Mouse (Mus musculus) stomach, postnatal 0 days (tissue): ENCODE measurements around the gene Klf12.

Source experiments
- CTCF ChIP-seq: IDR thresholded peaks from 2 replicates; pipeline ENCODE4 v1.5.1; 2016; ENCODE audit warnings: antibody characterized with exemption, low read depth, mild to moderate bottlenecking, moderate library complexity
- EP300 ChIP-seq: optimal IDR thresholded peaks from 2 replicates; pipeline ENCODE3; 2016; ENCODE audit warnings: antibody characterized with exemption

DNA sequence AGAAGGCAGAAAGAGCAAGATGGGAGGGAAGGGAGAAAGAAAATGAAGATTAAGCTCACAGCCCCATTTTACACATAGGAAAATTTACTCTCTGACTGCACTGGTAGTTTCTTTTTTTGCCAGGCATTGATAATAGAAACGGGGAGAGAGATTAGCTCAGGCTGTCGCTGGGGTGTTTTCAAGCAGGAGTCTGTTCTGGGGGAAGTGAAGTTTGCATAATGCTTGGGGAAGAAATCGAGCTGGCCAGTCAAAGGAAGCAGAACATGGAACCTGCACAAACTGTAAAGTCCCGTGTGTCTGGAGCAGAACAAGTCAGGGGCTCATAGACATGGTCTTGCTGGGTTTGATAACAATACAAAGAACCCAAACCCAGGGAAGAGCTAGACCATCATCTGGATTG is 204.9 kb downstream of the Klf12 start:
- TF ChIP-seq EP300, result no peak
- no peak for TF ChIP-seq CTCF
